Mouse (Mus musculus): Measurements from ENCODE around the gene Mtch2. TPM values are rescaled to one million over a fixed set of nuclear protein-coding genes. Genes with fewer than 3 reads are reported as not detected.

Gene Mtch2
- polyA plus RNA-seq, 1 experiment from 2014 or later = 188 TPM

GRCm38 (mm10) chr2:90871180-90871961 is 24.4 kb downstream of the Mtch2 start:
- DNase-seq (ENCODE audit: low spot score) = no peak
- Histone ChIP-seq H3K27me3 (ENCODE audit: insufficient read depth, low read length) (no peaks in the 10 kb centered on the region), H3K4me1 (replicated peaks; ENCODE audit: insufficient read depth, low read length) (no peaks in the 10 kb centered on the region), H3K9ac (ENCODE audit: low read depth, low read length) (no peak overlapping the region), H3K4me3 (replicated peaks; ENCODE audit: low read depth, low read length) (no peak overlapping the region), H3K36me3 (ENCODE audit: insufficient read depth, low read length) (0 out of 2 replicates have a peak, but pooled peaks cover 2% of the 10 kb centered on the region), H3K4me2 (ENCODE audit: low read length) (no peak overlapping the region), H3K9me3 (replicated peaks; ENCODE audit: low read length) (no peaks in the 10 kb centered on the region), H3K27ac (no peak overlapping the region)
- no peak for ATAC-seq (replicated peaks; ENCODE audit: low FRiP score, low read depth)
- WGBS = 63% methylated on average over 8 of the region's 8 CpGs
- no peak; the same call in 1 of the 2 replicates for TF ChIP-seq CTCF (IDR thresholded peaks at IDR 0.05; ENCODE audit: low read depth)

- H3K27ac ChIP-seq = no peak overlapping the region
- H3K27me3 ChIP-seq (ENCODE audit: insufficient read depth, low read length) = no peaks in the 10 kb centered on the region
- ATAC-seq (replicated peaks; ENCODE audit: low FRiP score, low read depth) = no peak
- no peaks in the 10 kb centered on the region for H3K9me3 ChIP-seq (replicated peaks; ENCODE audit: low read length)
- WGBS = 75% methylated on average over 1 of the region's 1 CpGs
- H3K36me3 ChIP-seq (ENCODE audit: insufficient read depth, low read length) = no peaks in the 10 kb centered on the region
- no peak for TF ChIP-seq CTCF (IDR thresholded peaks at IDR 0.05; ENCODE audit: low read depth)
- H3K9ac ChIP-seq (ENCODE audit: low read depth, low read length) = no peak overlapping the region
- no peak for DNase-seq (ENCODE audit: low spot score)
- H3K4me3 ChIP-seq (replicated peaks; ENCODE audit: low read depth, low read length) = no peak overlapping the region
- no peak overlapping the region for H3K4me2 ChIP-seq (ENCODE audit: low read length)
- H3K4me1 ChIP-seq (replicated peaks; ENCODE audit: insufficient read depth, low read length) = no peaks in the 10 kb centered on the region
Observed at GRCm38 (mm10) chr2:90874025-90874424, 27.1 kb downstream of the Mtch2 start.

- DNase-seq (ENCODE audit: low spot score) (no peak), ATAC-seq (replicated peaks; ENCODE audit: low FRiP score, low read depth) (no peak)
- Histone ChIP-seq H3K4me2 (ENCODE audit: low read length) (no peak overlapping the region), H3K27ac (no peak overlapping the region), H3K9me3 (replicated peaks; ENCODE audit: low read length) (no peaks in the 10 kb centered on the region), H3K27me3 (ENCODE audit: insufficient read depth, low read length) (no peaks in the 10 kb centered on the region), H3K36me3 (ENCODE audit: insufficient read depth, low read length) (no peaks in the 10 kb centered on the region), H3K4me1 (replicated peaks; ENCODE audit: insufficient read depth, low read length) (no peaks in the 10 kb centered on the region), H3K9ac (ENCODE audit: low read depth, low read length) (no peak overlapping the region), H3K4me3 (replicated peaks; ENCODE audit: low read depth, low read length) (no peak overlapping the region)
- TF ChIP-seq CTCF (IDR thresholded peaks at IDR 0.05; ENCODE audit: low read depth) = no peak
- 66% methylated on average over 2 of the region's 2 CpGs for WGBS
Observed at GRCm38 (mm10) chr2:90875239-90875638, 28.3 kb downstream of the Mtch2 start.

GRCm38 (mm10) chr2:90877584-90878259 is 30.8 kb downstream of the Mtch2 start:
- Histone ChIP-seq H3K4me2 (ENCODE audit: low read length) (no peak overlapping the region), H3K36me3 (ENCODE audit: insufficient read depth, low read length) (no peaks in the 10 kb centered on the region), H3K9ac (ENCODE audit: low read depth, low read length) (no peak overlapping the region), H3K4me1 (replicated peaks; ENCODE audit: insufficient read depth, low read length) (no peaks in the 10 kb centered on the region), H3K27ac (no peak overlapping the region), H3K4me3 (replicated peaks; ENCODE audit: low read depth, low read length) (no peak overlapping the region), H3K9me3 (replicated peaks; ENCODE audit: low read length) (no peaks in the 10 kb centered on the region), H3K27me3 (ENCODE audit: insufficient read depth, low read length) (no peaks in the 10 kb centered on the region)
- WGBS = 82% methylated on average over 5 of the region's 5 CpGs
- ATAC-seq (replicated peaks; ENCODE audit: low FRiP score, low read depth) = no peak
- no peak for TF ChIP-seq CTCF (IDR thresholded peaks at IDR 0.05; ENCODE audit: low read depth)
- no peak for DNase-seq (ENCODE audit: low spot score)

GRCm38 (mm10) chr2:90879419-90879818 is 32.5 kb downstream of the Mtch2 start:
- no peaks in the 10 kb centered on the region for H3K36me3 ChIP-seq (ENCODE audit: insufficient read depth, low read length)

GRCm38 (mm10) chr2:90880144-90880785 is 33.3 kb downstream of the Mtch2 start:
- Histone ChIP-seq H3K9ac (ENCODE audit: low read depth, low read length) (no peak overlapping the region), H3K27ac (no peak overlapping the region), H3K36me3 (ENCODE audit: insufficient read depth, low read length) (no peaks in the 10 kb centered on the region), H3K4me1 (replicated peaks; ENCODE audit: insufficient read depth, low read length) (0 out of 2 replicates have a peak, but pooled peaks cover 1% of the 10 kb centered on the region), H3K27me3 (ENCODE audit: insufficient read depth, low read length) (no peaks in the 10 kb centered on the region), H3K9me3 (replicated peaks; ENCODE audit: low read length) (peaks cover 3% of the 10 kb centered on the region; the same call in 1 of the 2 replicates), H3K4me3 (replicated peaks; ENCODE audit: low read depth, low read length) (no peak overlapping the region), H3K4me2 (ENCODE audit: low read length) (no peak overlapping the region)
- no peak for ATAC-seq (replicated peaks; ENCODE audit: low FRiP score, low read depth)
- TF ChIP-seq CTCF (IDR thresholded peaks at IDR 0.05; ENCODE audit: low read depth) = no peak
- WGBS = 32% methylated on average over 6 of the region's 6 CpGs
- no peak for DNase-seq (ENCODE audit: low spot score)

More at GRCm38 (mm10) chr2:90879419-90879818, 32.5 kb downstream of the Mtch2 start:
- DNase-seq (ENCODE audit: low spot score) (no peak), ATAC-seq (replicated peaks; ENCODE audit: low FRiP score, low read depth) (no peak)
- no peak for TF ChIP-seq CTCF (IDR thresholded peaks at IDR 0.05; ENCODE audit: low read depth)
- H3K27me3 ChIP-seq (ENCODE audit: insufficient read depth, low read length) = no peaks in the 10 kb centered on the region
- H3K9ac ChIP-seq (ENCODE audit: low read depth, low read length) = no peak overlapping the region
- no peaks in the 10 kb centered on the region for H3K4me1 ChIP-seq (replicated peaks; ENCODE audit: insufficient read depth, low read length)
- no peak overlapping the region for H3K27ac ChIP-seq
- peaks cover 3% of the 10 kb centered on the region; the same call in 1 of the 2 replicates for H3K9me3 ChIP-seq (replicated peaks; ENCODE audit: low read length)
- no peak overlapping the region for H3K4me2 ChIP-seq (ENCODE audit: low read length)
- H3K4me3 ChIP-seq (replicated peaks; ENCODE audit: low read depth, low read length) = no peak overlapping the region

Data from kidney, postnatal 0 days (tissue).